Mouse (Mus musculus) liver, embryonic 11.5 days (tissue): Measurements from ENCODE around the gene Miga1. TPM values are rescaled to one million over a fixed set of nuclear protein-coding genes. Genes with fewer than 3 reads are reported as not detected.
A peak's percentile ranks its signal among the peaks of the same experiment; 100 is the strongest.
"Not testable (repeated sequence)": the region's sequence is repeated elsewhere in the genome, so short reads cannot be mapped to it uniquely, and the experiment has no call there.

Experiments
- ATAC-seq: fragments of 200-750 bp; cut with Nextera tagmentation; replicated peaks from 2 replicates; pipeline ENCODE4 v1.8.0; 2017; ENCODE audit warnings: moderate number of reproducible peaks, mild to moderate bottlenecking, moderate TSS enrichment, moderate library complexity; ENCODE audit not compliant: low FRiP score
- DNase-seq: peaks from one replicate; pipeline ENCODE4 v3.0.0-alpha.2; 2017; ENCODE audit warnings: low spot score
- H3K27ac ChIP-seq: fragments of 300-500 bp; sonication (generic); 2 replicates; pipeline ENCODE4 v1.5.1; 2014; ENCODE audit warnings: mild to moderate bottlenecking, low read depth, low read length, control low read depth
- H3K27me3 ChIP-seq: fragments of 300-500 bp; sonication (generic); replicated peaks from 2 replicates; pipeline ENCODE4 v1.6.1; 2014; ENCODE audit warnings: low read length, mixed read lengths; ENCODE audit not compliant: control insufficient read depth, insufficient read depth
- H3K36me3 ChIP-seq: fragments of 300-500 bp; sonication (generic); 2 replicates; pipeline ENCODE4 v1.6.1; 2014; ENCODE audit warnings: mild to moderate bottlenecking, low read length, moderate library complexity, mixed read lengths; ENCODE audit not compliant: control insufficient read depth, insufficient read depth
- H3K4me1 ChIP-seq: fragments of 300-500 bp; sonication (generic); replicated peaks from 2 replicates; pipeline ENCODE4 v1.6.1; 2014; ENCODE audit warnings: low read length, mixed read lengths; ENCODE audit not compliant: control insufficient read depth, insufficient read depth
- H3K4me2 ChIP-seq: fragments of 300-500 bp; sonication (generic); 2 replicates; pipeline ENCODE4 v1.6.1; 2014; ENCODE audit warnings: mild to moderate bottlenecking, control low read depth, moderate library complexity
- H3K4me3 ChIP-seq: fragments of 300-500 bp; sonication (generic); 2 replicates; pipeline ENCODE4 v1.5.1; 2014; ENCODE audit warnings: low read depth, low read length, control low read depth
- H3K9ac ChIP-seq: fragments of 300-500 bp; sonication (generic); 2 replicates; pipeline ENCODE4 v1.6.1; 2014; ENCODE audit warnings: low read depth, low read length, control low read depth
- H3K9me3 ChIP-seq: fragments of 300-500 bp; sonication (generic); 2 replicates; pipeline ENCODE4 v1.6.1; 2016; ENCODE audit warnings: low read length, inconsistent platforms, mixed read lengths; ENCODE audit not compliant: control insufficient read depth
- WGBS: fragments of 180-500 bp; shearing (Covaris S2); extraction: QIAGEN DNeasy Blood & Tissue Kit; methylation state at CpG from one replicate; pipeline ENCODE4 v1.1.7; 2014; 5-methylcytosine and 5-hydroxymethylcytosine counted together
- polyA plus RNA-seq: library from polyadenylated mRNA; unstranded; fragments of >200 nt; fragmentation: Nextera tagmentation; extraction: Ambion mirVana; gene quantifications from 2 replicates; pipeline ENCODE4 v1.2.1, GENCODE M21; 2014

Miga1 gene
- polyA plus RNA-seq, 1 experiment from 2014 or later = 12.4 TPM

DNA sequence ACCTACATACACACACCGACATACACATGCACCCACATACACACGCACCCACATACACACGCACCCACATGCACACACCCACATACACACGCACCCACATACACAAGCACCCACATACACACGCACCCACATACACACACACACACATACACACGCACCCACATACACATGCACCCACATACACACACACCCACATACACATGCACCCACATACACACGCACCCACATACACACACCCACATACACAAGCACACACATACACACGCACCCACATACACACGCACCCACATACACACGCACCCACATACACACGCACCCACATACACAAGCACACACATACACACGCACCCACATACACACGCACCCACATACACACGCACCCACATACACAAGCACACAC is 25.5 kb downstream of the Miga1 start:
- ATAC-seq, H3K9ac ChIP-seq, H3K36me3 ChIP-seq, H3K27me3 ChIP-seq, H3K4me3 ChIP-seq, H3K9me3 ChIP-seq, H3K4me1 ChIP-seq, DNase-seq, H3K4me2 ChIP-seq, H3K27ac ChIP-seq: not testable (repeated sequence)
- WGBS = 79% methylated on average over 14 of the region's 14 CpGs

DNA sequence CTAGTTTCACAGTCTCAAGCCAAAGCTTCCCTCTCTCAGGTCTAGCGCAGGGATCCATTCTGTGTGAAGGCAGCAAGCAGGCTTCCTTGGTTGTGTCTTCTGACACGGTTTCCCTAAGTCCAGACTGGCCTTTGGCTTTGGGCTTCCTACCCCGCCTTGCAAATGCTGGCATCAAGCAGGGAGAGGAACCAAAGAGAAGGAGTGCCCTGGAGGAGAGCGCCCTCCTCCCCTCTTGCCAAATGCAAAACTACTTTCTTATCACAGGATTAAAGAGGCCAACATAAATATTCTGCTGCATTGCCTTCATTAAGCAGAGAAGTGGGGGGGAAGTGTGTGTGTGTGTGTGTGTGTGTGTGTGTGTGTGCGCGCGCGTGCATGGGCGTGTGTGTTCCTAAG is 31.0 kb downstream of the Miga1 start:
- Histone ChIP-seq H3K4me1 (peaks cover 15% of the 10 kb centered on the region), H3K27me3 (no peaks in the 10 kb centered on the region), H3K27ac (peak overlapping the region; percentile 41; the same call in 1 of the 2 replicates), H3K9me3 (no peaks in the 10 kb centered on the region), H3K9ac (no peak overlapping the region), H3K4me2 (no peak overlapping the region), H3K4me3 (no peak overlapping the region), H3K36me3 (peaks cover 7% of the 10 kb centered on the region)
- ATAC-seq (0 out of 2 replicates have a peak, but pooled peaks have one; percentile 11), DNase-seq (no peak)
- 83% methylated on average over 9 of the region's 9 CpGs for WGBS

DNA sequence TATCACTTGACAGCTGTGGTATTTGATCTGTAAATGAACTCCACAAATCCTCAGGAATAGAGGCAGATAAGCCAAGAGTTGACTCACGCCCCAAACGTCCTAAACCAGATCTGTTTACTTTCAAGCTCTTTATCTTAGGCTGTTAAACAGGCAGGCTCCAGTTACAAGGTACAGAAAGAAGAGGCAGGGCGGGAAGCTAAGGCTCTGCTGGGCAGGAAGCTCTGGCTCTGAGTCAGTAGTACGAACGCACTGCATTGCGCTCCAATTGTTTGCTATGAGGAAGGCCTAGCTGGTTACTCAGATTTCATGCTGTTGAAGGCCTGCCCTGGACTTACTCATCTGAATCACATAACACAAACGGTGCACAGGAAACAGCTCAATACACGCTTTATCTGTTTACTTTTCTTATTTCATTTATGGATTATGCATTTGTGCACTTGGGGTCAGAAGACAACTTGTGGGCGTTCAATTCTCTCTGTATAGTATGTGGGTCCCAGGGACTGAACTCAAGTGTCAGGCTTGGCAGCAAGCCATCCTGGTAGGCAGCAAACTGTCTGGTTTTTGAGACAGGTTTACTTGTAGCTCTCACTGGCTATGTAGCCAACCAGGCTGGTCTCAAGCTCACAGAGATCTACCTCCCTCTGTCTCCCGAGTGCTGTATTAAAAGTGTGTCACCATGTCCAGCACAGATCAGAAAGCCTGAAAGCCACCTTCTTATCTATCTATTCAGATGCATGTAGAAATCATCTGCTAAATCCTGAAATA is 31.5 kb downstream of the Miga1 start:
- peaks cover 7% of the 10 kb centered on the region for H3K36me3 ChIP-seq
- peak overlapping the region; percentile 41; the same call in 1 of the 2 replicates for H3K27ac ChIP-seq
- H3K4me3 ChIP-seq = no peak overlapping the region
- H3K9ac ChIP-seq = no peak overlapping the region
- WGBS = 39% methylated on average over 10 of the region's 10 CpGs
- H3K4me1 ChIP-seq = peaks cover 15% of the 10 kb centered on the region
- H3K27me3 ChIP-seq = no peaks in the 10 kb centered on the region
- ATAC-seq (peak; percentile 71), DNase-seq (peak; percentile 35)
- no peak overlapping the region for H3K4me2 ChIP-seq
- H3K9me3 ChIP-seq = no peaks in the 10 kb centered on the region

DNA sequence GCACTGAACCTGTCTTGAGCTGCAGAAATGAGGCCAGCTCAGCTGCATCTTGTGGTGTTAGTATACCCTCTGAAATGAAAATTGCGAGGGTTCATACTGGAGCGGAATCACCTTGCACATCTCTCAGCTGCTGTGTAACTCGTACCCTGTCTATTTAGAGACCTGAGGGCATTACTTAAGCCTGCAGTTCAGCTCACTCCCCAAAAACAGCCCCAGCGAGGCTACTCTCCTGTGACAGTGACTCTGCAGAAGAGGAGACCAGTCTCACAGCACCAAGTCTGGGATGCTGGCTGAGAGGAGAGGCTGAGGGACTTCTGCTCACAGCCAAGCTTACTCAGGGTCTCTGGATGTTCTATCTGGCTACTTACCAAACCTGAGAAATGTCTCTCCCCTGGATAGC is 34.2 kb downstream of the Miga1 start:
- no peak overlapping the region for H3K9ac ChIP-seq
- no peaks in the 10 kb centered on the region for H3K9me3 ChIP-seq
- H3K4me1 ChIP-seq = peaks cover 15% of the 10 kb centered on the region
- no peak for ATAC-seq
- DNase-seq = no peak
- H3K27ac ChIP-seq = no peak overlapping the region
- H3K4me2 ChIP-seq = no peak overlapping the region
- H3K36me3 ChIP-seq = no peaks in the 10 kb centered on the region
- 76% methylated on average over 4 of the region's 4 CpGs for WGBS
- H3K27me3 ChIP-seq = no peaks in the 10 kb centered on the region
- no peak overlapping the region for H3K4me3 ChIP-seq

DNA sequence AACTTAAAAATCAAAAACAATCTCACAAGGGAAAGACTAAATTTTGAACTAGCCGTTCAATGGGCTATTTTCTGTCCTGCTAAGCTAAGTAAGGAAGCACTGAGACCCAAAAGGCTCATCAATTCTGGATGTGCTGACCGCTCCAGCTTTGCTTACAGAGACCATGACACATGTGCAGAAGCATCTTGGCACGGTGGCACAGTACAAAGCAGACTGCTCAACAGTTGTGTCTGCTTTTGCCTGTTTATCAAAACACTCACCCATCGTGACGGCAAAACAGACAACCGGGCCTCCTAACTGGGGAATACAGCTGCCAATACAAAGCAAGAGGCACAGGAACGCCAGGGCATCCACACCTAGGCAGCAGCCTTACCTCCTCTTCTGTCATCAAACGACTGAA is 35.1 kb downstream of the Miga1 start:
- no peak overlapping the region for H3K4me2 ChIP-seq
- H3K27ac ChIP-seq = no peak overlapping the region
- DNase-seq (no peak), ATAC-seq (no peak)
- no peak overlapping the region for H3K9ac ChIP-seq
- no peaks in the 10 kb centered on the region for H3K27me3 ChIP-seq
- no peak overlapping the region for H3K4me3 ChIP-seq
- H3K4me1 ChIP-seq = peaks cover 15% of the 10 kb centered on the region
- WGBS = 72% methylated on average over 8 of the region's 8 CpGs
- no peaks in the 10 kb centered on the region for H3K36me3 ChIP-seq
- H3K9me3 ChIP-seq = no peaks in the 10 kb centered on the region

DNA sequence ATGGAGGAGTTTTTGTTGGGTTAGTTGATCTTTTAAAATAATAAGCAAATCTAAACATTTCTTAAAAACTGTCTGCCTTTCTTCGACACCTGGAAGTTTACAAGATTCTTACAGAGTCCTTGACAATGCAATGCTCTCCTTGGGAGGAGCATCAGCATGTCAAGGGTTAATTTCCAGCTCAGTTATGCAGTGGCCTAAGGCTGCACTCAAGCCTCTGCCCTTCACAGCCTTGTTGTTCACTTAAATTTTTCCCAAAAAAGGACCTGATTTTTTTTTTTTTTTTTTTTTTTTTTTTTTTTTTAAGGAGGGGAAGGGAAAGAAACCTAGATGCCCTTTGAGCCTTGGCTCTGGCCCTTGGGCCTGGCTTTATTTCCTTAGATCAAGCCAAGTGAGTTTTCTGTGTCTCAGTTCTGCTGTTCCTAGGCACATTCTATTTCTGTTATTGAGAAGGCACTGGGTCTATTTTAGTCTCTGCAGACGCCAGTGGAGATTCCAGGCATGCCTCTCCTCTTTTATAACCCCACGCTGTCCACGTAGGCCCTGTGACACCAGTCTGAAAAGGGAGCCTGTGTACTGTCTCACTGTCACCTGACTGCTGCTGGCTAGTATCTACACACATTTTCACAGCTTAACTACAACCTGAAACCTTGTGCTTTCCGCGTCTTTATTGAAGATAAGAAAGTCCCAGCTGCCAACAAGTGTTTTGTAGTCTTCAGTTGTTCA is 36.0 kb downstream of the Miga1 start:
- DNase-seq (no peak), ATAC-seq (no peak)
- no peak overlapping the region for H3K27ac ChIP-seq
- H3K27me3 ChIP-seq = no peaks in the 10 kb centered on the region
- no peaks in the 10 kb centered on the region for H3K36me3 ChIP-seq
- H3K4me1 ChIP-seq = peaks cover 9% of the 10 kb centered on the region
- H3K4me2 ChIP-seq = no peak overlapping the region
- no peak overlapping the region for H3K9ac ChIP-seq
- WGBS = 64% methylated on average over 6 of the region's 6 CpGs
- H3K9me3 ChIP-seq = no peaks in the 10 kb centered on the region
- H3K4me3 ChIP-seq = no peak overlapping the region

DNA sequence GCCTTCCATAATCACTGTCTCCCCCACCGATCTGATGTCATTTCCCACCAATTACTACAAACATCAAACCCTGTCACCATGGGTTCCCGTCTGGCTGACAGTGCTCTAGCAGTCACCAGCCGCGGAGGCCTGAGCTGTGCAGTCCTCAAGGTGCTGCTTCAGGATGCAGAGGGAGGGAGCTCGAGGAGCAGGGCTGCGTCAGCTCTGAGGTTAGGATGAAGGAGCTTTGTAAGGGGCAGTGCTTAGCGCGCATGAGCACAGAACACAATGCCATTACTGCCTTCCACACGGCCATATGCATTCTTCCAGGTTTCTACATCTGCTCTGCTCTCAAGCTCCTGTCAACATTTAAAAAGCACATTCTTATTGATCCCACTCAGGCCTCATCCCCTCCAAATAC is 37.2 kb downstream of the Miga1 start:
- H3K9me3 ChIP-seq = no peaks in the 10 kb centered on the region
- H3K4me1 ChIP-seq = no peaks in the 10 kb centered on the region
- WGBS = 81% methylated on average over 9 of the region's 9 CpGs
- H3K4me3 ChIP-seq = no peak overlapping the region
- no peaks in the 10 kb centered on the region for H3K36me3 ChIP-seq
- no peak for DNase-seq
- no peak for ATAC-seq
- H3K27ac ChIP-seq = no peak overlapping the region
- H3K27me3 ChIP-seq = no peaks in the 10 kb centered on the region
- H3K9ac ChIP-seq = no peak overlapping the region
- no peak overlapping the region for H3K4me2 ChIP-seq

DNA sequence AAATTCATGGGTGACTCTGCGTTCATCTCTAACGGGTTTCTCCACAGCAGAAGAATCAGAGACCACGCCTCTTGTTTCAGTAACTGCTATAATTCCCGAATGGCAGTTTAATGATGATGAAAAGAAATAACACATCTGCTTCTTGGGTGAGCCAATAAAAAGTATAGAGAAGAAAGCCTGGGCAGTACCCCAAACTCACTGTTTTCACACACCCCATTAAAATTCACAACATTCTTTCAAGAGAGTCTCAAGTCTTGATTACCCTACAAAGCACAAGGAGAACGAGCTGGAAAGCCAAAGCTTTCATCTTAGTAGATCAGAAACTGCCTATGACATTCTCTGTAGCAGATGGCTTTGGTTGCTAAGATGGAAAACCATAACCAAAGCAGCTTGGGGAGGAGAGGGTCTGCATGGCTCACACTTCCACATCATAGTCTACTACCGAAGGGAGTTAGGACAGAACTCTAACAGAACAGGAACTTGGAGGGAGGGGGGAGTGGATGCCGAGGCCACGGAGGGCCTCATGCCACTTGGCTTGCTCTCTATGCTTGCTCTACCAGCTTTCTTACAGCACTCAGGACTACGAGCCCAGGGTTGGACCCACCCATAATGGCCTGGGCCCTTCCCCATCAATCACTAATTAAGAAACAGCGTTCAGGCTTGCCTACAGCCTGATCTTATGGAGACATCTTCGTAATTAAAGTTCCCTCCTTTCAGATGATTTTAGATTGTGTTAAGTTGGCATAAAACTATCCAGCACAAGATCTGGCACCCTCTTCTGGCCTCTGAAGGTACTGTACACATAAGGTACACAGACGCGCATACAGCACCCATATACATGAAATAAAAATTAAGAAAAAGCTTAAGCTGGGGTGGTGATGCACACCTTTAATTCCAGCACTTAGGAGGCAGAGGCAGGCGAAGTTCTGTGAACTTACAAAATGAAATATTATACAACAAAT is 39.5 kb downstream of the Miga1 start:
- Histone ChIP-seq H3K36me3 (no peaks in the 10 kb centered on the region; the same call in 1 of the 2 replicates), H3K9ac (no peak overlapping the region), H3K9me3 (no peaks in the 10 kb centered on the region), H3K27ac (no peak overlapping the region), H3K4me3 (no peak overlapping the region), H3K4me1 (no peaks in the 10 kb centered on the region), H3K4me2 (no peak overlapping the region), H3K27me3 (no peaks in the 10 kb centered on the region)
- DNase-seq (no peak), ATAC-seq (no peak)
- WGBS = 92% methylated on average over 14 of the region's 14 CpGs
